Mouse (Mus musculus): Measurements from ENCODE around the gene P2ry2.

P2ry2 gene

DNA sequence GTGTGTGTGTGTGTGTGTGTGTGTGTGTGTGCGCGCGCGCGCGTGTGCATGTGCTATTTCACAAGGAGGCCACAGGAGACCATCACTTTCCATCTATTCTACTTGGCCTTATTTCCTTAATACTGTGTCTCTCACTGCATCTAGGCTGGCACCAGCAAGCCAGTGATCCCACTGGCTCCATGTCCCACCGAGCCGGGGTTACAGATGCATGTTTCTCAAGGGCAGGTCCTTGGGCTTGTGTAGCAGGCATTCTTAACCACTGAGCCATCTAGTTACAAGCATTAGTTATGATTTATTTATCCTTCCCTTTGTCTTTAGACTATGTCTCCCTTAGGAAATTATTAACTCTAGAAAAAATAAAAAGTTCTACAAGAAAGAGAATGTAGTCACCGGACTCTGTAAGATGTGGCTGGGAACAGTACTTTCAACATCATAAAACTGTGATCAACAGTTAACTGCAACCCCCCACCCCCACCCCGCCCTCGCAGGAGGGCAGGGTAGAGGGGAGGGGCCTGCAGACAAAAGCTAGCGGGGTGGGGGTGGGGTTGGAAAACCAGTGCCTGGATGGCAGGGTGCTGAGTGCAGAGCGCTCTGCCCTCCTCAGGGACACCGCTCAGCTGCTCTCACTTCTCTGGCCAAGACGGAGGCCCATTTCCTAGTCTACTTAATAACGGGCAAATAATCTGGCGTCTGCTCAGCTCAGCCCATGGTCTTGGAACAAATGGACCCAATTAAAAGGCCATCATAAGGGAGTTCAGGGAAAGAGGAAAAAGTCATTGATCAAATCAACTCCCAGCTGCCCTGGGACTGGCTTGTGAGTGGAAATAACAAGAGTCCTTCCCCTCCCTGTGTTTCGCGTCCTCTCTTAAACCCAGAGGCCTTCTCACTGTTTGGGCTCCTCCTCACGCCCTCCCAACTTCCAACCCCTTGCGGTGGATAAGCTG, 27.9 kb downstream of the P2ry2 start:
- no peak for DNase-seq (ENCODE audit: low spot score in 2 of 2)

DNA sequence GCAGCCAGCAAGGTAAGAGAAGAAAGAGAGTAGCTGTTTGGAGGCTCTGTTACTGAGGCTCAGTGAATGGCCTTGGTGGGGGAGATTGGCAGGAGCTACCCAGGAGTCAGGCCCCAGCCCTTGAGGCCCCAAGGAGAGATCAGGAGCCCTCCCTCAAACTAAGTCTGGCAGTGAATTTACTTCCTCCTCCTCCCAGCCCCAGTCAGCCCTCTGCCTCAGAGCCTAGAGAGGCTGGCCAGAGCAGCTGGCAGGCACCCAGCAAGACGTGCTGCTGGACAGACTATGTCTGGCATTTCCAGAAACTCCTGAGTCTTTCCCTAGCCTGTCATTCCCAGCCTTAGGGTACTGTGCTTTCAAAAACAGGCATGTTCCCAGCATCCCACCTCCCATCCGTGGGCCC, 33.5 kb downstream of the P2ry2 start:
- peak in 1 of 2 experiments; percentile 15 for DNase-seq (ENCODE audit: low spot score in 2 of 2)

DNA sequence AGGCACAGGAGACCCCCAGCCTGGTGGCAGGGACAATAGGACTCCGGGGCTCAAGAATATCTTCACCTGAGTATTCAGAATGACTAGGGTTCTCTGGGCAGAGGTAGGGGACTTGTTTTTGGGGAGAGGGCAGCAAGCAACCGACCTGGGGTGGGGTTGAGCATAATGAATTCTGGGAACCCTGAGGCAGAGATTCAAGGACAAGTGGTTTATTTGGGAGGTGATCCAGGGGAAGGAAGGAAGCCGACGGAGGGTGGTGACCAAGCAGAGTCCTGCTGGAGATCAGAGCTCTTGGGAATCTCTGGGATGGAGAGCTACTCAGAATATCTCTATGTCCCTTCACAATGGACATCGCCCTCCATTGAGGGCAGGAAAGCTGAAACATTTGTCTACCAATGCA, 34.5 kb downstream of the P2ry2 start:
- no peak for DNase-seq (ENCODE audit: low spot score in 2 of 2)

DNA sequence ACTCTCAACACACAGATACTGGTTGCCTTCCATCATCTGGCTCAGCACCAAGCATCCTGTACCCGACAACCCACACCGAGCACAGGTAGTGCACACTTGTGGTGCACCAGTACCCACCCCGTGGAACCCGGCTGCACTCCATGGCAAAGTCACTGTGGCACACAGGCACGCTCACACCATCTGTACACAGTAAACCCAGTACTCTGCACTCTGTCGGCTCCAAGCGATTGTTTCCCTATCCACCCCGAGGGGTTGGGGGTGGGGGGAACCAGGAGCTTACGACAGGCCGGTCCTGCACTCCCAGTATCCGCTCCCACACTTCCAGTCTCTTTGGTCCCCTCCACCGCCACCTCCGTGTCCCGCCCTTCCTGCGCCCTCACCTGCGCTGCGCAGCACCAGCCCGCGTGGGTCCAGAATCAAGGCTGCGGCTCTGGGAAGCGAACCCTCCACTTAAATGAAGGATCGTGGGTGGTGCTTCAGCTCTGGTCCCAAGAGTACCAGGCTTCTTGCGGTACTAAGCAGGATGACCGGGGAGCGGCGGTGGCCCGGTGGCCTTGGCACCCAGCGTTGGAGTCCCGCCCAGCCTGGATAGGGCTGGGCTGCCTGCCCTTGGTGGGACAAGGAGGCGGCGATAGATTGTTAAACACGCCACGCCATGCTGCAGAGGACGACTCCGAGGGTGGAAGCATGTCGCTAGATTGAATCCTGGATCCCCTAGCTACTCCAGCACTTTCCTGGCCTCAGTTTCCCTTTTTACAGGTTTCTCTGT, 38.3 kb downstream of the P2ry2 start, which contains the start of gene P2ry6:
TSS of gene P2ry6 (minus strand) at position 515 of the 769 bp plus-strand sequence.
- DNase-seq (ENCODE audit: low spot score in 2 of 2), result no peak

DNA sequence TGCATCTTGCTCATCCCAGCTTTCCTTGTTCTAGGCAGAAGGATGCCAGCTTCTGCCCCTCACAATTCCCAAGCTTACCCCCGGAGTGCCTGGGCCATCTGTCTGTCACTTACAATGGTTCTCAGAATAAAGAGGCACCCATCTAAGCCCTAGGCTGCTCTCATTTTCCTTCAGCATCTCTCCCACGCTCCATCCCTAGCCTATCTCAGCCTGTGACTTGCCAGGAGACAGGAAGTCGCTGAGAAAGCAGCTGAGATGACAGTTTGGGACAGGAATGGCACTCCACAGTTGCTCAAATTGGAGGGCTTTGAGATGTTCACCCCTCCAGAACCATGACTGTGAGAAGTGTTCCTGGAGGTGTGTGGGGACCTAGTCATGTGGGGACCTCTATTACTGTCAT, 39.8 kb downstream of the P2ry2 start:
- no peak for DNase-seq (ENCODE audit: low spot score in 2 of 2)

DNA sequence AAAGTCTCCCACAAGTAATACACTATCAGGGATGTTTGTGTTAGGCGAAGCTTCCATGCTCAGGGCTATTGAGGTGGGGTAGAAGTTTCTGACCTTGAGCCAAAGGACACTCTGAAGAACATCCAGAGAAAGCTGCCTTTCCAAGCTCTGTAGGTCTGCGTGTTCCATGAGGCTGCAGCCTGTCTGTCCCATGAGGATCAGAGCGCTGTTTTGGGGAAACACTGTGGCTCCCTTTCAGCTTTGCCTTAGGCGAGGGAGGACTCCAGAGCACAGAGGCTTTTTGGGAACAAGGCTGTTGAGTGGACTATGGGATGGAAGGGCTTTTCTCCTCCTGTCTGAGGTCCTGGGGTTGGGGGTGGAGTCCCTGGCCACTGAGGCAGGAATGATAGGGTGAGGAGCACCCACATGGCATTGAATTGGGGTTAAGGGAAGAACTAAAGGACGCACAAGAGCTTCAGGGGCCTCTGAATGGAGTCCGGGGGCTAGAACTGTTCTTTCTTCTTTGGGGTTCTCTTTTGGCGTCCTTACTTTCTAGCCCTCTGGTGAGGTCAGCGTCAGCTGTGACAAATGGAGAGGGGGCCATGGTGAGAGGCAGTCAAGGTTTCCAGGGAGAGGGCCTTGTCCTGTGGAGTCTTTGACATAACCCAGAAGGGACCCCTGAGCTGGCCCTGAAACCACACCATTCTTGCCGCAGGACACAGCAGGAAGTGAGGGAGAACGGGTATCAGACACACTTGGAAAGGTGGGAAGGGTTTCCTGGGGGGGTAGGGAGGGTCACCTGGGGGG, 43.6 kb downstream of the P2ry2 start:
- no peak for DNase-seq (ENCODE audit: low spot score in 2 of 2)

DNA sequence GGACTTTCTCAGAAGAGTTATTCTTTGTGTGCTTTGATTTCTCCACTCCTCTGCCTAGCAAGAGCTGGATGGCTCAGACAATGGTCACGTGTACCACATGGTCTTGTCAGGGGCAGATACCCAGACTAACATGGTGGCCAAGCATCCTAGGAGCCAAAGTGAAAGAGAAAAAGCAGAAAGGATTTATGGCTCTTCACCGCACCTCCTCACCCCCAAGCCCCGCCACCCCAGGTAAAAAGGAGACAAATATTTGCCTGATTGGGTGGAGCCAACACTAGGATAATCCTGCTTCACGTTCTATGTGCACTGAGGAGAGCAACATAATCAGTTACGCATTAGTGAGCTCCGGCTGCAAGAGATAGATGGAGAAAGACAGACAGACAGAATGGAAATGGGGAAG, 44.3 kb downstream of the P2ry2 start:
- no peak for DNase-seq (ENCODE audit: low spot score in 2 of 2)

DNA sequence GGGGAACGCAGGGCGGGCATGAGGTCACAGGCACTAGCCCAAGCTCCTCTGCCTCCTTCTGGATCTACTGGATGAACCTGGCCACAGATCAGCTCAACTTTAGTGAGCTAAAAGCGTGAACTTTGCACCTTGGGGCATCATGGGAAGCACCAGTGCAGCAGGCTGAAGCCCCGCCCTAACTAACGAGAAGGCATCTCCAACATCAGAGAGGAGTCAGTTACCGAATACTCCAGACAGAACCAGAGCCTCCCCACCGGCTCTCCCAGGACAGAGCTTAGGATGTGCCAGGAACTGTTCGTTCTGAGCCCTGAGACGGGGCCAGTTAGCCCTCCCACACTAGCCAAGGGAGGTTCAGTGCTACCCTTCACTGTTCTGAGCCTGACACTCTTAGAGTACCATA, 44.8 kb downstream of the P2ry2 start:
- no peak for DNase-seq (ENCODE audit: low spot score in 2 of 2)

DNA sequence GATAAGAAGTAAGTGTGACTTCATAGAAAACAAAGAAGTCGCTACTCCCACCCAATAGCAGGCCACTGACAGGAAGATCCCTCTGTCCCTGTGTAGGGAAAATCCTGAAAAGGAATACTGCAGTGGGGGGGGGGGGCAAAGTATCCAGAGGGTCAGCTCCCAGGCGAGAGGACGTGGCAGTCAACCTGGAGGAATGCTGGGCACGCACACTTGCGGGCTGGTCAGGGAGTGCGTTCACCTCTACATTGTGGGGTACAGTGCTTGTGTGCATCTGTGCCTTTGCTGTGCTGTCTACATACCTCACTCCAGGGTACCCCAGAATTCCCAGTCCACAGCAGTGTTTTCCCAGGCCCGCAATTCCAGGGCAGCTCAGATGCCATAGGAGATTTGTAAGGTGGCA, 46.7 kb downstream of the P2ry2 start:
- no peak for DNase-seq (ENCODE audit: low spot score in 2 of 2)

DNA sequence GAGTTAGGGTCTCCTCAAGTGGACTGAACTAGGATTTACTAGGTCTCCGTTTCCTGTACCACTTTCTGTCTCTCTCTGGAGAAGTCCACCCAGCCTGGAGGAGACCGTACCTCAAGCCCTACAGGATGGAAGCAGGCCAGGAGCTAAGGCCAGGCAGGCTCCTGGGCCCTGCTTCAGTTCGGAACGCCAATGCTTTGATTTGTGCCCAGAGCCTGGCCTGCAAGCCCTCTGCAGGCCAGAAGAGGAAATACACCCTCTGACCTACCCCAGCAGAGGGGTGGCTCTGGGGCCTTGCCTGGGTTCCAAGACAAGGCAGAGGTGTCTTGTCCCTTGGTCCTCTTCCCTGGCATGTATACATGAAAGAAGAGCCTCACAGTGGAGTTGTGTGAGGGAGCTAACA, 47.6 kb downstream of the P2ry2 start:
- DNase-seq (ENCODE audit: low spot score in 2 of 2), result no peak

DNA sequence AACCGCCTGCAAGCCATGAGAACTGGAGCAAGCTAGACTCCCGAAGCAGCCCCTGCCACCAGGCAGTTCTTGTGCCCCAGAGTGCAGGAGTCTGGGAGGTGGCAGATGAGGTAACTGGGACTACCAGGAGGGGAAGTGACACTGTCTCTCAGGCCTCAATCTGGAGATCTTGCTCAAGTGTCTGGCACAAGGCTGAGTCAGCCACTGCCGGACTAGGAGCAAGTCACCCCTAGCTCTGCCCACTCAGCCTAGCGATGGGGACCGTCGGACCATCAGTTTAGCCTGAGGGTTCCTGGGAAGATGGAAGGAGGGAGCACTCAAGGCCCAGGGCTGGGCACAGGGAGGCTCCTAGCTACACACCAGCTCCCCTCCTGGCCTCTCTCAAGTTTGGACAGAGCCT, 48.4 kb downstream of the P2ry2 start:
- DNase-seq (ENCODE audit: low spot score in 2 of 2), result no peak

DNA sequence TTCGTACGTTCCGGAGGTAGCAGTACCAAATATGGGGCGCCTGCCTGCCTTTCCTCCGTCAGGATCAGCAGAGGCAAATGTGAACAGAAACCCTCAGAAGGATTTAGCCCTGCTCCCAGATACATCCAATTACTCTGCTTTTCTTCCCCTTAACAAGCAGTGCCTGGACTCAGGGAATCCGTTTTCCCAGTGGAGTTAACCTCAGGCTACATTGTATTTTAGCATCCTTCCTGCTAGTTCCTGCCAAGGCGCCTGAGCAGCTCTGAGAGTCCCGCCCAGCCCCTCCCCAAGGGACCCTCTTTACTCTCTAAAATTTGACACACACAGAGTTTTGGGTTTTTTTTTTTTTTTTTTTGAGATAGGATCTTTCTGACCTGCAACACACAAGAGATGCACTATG, 49.3 kb downstream of the P2ry2 start:
- no peak for DNase-seq (ENCODE audit: low spot score in 2 of 2)

DNA sequence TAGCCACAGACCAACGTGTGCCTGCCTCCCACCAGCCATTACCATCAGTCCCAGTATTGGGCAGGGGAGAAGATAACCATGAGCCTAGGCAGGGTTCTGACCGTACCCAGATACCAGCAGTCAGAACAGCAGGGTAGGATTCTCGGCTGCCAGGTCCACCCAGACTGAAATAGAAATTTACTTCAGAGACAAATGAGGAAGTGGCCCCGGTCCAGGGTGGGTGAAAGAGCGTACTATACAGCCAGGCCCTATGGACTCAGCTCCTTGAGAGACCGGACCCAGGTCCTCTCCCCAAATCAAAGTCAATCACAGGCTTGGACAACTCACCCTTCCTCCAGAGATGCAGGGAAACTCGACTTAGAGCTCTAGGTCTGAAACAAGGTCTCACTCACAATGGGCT, 51.5 kb downstream of the P2ry2 start:
- DNase-seq (ENCODE audit: low spot score in 2 of 2), result no peak

DNA sequence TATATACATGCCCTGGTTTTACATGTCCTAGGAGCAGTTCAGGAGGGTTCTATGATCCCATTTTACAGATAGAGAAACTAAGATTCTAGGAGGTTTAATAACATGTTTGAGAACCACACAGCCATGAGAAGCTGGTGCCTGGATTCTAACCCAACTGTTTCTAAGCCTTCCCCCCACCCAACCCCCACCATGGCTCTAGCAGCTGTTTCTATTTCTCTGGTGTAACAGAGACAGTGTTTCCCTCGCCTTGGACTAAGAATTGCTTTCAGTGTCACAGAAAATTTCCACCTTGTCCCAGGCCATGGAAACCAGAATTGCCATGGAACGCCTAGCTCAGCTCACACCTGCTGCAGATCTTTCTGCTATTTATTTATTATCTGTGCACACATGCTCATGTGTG, 52.2 kb downstream of the P2ry2 start:
- no peak for DNase-seq (ENCODE audit: low spot score in 2 of 2)

DNA sequence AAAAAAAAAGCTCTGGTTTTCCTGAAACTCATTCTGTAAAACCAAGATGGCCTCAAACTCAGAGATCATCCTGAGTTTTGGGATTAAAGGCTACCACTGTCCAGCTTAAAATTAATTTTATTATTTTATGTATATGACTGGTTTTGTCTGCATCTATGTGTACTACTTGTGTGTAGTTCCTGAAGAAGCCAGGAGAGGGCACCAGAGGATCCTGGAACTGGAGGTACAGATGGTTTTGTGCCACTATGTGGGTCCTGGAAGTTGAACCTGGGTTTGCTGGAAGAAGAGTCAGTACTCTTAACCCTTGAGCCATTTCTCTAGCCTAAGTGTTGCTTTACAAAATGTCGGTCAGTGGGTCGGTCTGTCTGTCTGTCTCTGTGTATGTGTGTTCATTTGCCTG, 54.2 kb downstream of the P2ry2 start:
- no peak for DNase-seq (ENCODE audit: low spot score in 2 of 2)

DNA sequence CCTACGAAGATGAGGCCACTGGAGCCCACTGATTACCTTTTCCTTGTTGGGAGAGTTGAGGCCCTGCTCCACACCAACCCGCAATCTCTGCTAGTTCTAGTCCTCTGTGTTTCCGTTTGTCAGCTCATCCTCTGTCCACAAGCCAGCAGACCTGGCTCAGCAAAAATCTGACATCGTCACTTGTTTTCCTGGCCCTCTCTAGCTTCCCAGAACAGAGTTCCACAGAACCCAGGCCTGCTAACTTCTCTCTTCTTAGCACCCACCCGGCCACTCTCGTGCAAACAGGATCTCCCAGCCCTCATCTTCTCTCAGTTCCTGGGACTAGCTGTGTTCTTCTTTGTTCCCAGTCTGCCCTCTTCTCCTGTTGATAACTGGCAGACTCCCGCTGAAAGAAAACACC, 60.0 kb downstream of the P2ry2 start:
- no peak for DNase-seq (ENCODE audit: low spot score in 2 of 2)

DNA sequence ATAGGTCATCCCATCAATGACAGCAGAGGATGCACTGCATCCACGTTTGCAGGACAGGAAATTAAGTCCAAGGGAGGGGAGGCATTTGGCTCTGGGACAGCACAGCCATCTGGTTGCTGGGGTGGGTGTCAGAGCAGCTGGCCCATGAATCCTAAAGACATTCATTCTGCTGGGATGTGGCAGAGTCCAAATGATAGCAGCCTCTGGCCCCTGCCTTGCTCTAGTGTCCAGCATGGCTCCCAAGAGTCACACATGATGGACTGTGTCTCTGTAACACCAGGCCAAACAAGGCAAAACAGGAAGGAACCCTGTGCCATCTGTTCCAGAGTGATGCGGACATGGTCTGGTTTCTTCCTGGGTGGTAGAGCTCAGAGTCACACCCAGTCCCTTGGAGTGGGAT, 60.8 kb downstream of the P2ry2 start:
- DNase-seq (ENCODE audit: low spot score in 2 of 2), result no peak

DNA sequence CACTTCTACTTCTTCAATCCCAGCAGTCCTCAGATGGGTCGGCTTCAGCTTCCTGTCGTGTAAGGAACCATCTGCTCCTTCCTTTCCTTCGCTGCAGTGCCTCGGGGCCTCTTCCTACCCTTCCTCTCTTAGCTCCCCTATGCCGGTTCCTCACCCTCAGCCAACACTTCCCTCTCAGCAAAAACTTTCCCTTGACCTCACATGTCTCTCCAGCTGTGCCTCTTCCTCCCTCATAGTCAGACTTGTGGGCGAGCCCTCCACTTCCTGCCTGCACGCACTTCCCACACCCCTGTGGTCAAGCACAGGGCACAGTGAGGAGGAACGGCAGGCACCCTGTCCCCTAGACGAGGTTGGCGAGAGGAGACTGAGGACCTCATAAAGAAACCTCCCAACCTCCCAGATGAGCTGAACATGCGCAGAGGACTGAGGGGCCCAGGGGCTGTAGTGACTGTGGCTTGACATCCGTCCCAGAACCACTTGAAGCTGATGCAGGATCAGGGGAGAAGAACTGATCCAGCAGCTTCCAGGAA, 62.1 kb downstream of the P2ry2 start:
- DNase-seq (ENCODE audit: low spot score in 2 of 2), result no peak

DNA sequence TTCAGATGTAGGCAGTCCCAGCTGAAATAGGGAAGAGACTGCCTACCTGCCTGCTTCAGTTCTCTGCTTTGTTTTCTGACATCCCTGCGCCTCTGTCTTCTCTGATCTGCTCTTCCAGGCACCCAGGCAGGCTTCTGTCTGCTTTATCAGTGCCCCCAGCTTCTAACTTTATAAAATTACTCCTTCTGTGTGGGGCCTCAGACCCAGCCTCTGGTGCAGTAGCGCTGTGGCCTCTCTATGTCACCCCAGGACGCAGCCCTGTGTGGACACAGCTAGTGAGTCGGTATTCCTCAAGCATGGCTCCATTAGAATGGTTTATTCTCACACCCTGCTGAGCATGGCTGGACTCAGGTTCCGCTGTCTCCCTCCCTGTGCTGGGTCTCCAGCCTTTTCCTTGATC, 62.6 kb downstream of the P2ry2 start:
- no peak for DNase-seq (ENCODE audit: low spot score in 2 of 2)
